Mouse (Mus musculus) layer of hippocampus, adult 8-10 months (tissue): ENCODE data around the gene Slc35f3. TPM values are rescaled to one million over a fixed set of nuclear protein-coding genes. Genes with fewer than 3 reads are reported as not detected.

ENCODE experiments used
- DNase-seq, 2 experiments: peaks; one replicate each; pipeline ENCODE4 v3.0.0; 2022; ENCODE audit warnings: low spot score in 2 of 2
- total RNA-seq, 4 experiments: library from RNA; stranded (reverse); gene quantifications; 2 replicates each; pipeline ENCODE4 v1.2.4; 2022

Slc35f3 gene
- total RNA-seq, result 10 to 100 TPM; 34.9 to 40.8 (median 38.7) TPM

GRCm38 (mm10) chr8:126298296-126299093 is at the start of gene Slc35f3:
Gene Slc35f3, plus strand, starts transcription at chr8:126298558.
- peak; percentile 48 to 65 for DNase-seq

DNA sequence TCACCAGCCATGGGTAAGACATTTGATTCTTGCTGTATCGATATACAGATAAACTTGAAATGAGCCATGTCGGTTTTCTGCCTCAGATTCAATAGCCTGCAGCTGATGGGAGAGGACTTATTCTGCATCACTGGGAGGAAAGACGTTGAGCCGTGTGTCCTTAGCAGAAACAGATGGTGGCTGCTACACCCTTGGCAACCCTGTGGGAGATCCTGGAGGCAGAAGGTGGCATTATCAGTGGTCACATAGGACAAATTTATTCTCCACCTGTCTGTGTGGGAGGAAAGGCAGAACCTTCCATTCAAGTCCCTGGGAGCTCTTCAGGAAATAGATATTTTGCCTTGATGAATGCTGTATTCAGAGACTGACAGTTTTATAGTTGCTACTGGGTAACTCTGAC is 47.9 kb upstream of the Slc35f3 start:
- no peak for DNase-seq

GRCm38 (mm10) chr8:126256585-126257391 is 41.6 kb upstream of the Slc35f3 start:
- DNase-seq, result no peak

DNA sequence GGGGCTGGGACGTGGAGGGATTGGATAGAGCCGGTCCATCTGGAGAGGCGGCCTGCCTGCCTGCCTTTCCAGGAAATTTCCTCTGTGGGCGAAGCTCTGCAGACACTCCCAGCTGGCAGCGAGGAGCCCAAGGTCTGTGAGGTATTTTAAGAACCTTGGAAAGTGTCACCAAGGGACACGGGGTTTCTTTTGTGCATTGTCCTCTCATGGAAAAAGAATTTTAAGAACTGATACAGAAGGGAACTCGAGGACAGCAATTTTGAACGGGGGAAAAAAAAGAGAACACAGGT is 41.0 kb upstream of the Slc35f3 start:
- DNase-seq, result peak in 1 of 2 experiments; percentile 29

DNA sequence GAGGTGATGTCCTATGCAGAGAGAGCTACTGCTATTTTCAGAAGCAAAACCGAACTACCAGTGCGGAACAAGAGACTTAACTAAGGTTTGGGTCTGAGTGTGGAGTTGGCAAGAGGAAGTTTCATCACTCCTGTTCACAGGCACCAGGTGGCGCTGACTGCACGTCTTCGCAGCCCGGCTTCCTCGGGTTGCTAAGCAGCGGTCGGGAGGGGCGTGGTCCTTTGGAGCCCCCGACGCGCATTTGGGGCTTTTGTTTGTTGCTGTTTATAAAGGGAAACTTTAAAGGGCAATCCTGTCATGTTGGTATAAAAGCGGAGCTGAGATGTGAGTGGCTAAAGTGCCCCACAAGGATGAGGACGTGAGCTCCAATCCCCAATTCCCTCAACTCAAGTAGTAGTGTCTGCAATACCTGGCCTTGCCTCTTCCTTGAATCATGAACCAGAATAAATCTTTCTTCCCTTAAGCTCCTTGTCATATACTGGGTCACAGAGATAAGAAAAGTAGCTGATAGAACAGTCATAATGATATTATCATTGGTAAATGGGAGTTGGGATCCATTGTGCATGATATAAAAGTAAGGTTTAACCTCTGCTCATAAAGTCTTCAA is 40.1 kb upstream of the Slc35f3 start:
- peak; percentile 60 to 72 for DNase-seq

DNA sequence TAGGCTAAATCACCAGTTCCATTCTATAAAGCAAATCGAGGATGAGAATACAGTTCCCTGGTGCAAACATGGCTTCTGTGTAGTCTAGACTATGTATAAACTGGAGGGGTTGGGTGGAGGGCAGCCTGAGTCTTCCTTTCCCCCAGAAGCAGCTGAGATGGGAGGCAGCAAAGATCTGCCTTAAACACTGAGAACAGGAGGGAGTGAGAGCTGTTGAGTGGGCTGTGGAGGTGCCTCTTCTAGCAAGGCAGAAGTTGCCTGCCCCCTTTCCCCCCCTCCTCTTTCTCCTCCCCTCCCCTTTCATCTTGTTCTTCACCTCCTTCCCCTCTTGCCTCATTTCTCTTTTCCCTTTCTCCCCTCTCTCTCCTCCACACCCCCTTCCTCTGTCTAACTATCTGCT is 33.2 kb upstream of the Slc35f3 start:
- DNase-seq, result no peak

GRCm38 (mm10) chr8:126267118-126267517 is 31.2 kb upstream of the Slc35f3 start:
- no peak for DNase-seq

DNA sequence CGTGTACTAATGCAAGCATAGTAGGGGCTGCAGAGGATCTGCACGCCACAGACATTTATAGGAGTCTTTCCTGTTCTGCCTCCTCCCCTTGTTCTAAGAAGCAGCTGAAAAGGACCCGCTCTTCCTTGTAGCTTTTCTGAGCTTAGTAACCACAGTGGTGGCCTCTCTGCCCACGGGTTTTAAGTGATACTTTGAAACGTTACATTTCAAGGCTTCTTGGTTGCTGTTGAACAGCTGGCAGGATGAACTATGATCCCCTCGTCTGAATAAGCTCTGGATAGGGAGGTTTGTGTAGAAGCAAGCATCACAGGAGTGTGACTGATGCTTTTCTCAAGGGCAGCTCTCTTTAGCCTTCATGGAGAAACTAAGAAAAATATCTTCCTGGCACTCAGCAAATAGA is 28.6 kb upstream of the Slc35f3 start:
- no peak for DNase-seq

DNA sequence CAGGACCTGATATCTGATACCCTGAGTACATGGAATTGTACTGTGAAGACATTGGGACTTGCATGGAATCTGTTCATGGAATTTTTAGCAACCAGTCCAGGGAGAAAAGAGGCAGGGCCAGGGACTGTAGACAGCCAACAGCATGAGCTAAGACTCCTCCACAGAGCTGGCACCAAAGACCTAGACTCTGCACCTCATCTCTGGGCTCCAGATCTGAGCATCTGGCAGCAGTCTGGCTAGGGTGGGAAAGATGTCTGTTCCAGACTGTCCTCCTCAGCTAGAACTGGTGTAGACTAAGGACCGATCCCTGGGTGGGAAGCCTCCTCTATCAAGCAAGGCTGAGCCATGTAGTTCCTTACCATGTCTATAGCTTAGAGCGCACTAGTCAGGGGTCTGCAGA is 25.9 kb upstream of the Slc35f3 start:
- peak; percentile 37 to 47 for DNase-seq

GRCm38 (mm10) chr8:126273066-126273465 is 25.3 kb upstream of the Slc35f3 start:
- DNase-seq, result peak; percentile 24 to 51

GRCm38 (mm10) chr8:126274866-126275360 is 23.4 kb upstream of the Slc35f3 start:
- DNase-seq, result no peak

GRCm38 (mm10) chr8:126275886-126276285 is 22.5 kb upstream of the Slc35f3 start:
- no peak for DNase-seq

DNA sequence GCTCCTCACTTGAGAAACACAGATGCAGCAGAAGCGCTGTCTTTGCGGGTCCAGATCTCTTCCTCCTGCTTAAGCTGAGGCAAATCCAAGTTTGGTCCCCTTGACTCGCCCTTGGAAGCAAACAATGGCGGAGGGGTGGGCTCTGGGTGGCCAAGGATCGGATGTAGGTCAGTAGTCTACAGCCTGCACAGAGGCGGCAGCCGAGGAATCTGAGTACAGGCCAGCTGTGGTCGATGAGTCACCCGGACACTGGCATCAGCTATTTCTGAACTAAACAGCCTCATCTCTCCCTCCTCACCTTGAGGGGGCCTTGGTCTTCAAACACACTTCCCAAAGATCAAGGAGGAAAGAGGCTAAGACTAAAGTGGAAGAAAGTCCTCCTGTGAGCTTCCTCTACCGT is 6.4 kb upstream of the Slc35f3 start:
- DNase-seq, result no peak

DNA sequence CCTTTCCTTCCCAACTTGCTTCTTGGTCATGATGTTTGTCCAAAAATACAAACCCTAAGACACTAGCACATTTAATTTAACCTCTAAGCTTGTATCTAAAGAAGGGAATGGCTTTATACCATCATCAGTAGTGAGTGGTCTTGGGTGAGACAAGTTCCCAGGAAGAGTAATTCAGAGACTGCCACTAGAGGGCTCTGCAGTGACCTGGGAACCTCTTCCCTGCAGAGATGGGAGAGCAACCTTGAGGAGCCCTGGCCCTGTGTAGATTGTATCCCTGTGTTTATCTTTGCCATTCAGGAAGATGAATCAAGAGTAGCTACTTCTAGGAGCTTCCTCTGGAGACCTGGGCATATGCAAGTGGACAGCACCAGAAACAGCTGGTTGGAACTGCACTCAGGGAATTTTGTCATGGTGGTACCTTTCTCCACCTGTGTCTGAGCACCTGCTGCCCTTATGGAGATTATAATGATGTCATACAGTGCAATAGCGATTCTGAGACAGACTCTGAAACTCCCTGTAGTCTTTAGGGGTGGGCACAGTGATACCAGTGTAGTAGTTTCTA is 993 bp upstream of the Slc35f3 start:
- DNase-seq, result peak in 1 of 2 experiments; percentile 40

DNA sequence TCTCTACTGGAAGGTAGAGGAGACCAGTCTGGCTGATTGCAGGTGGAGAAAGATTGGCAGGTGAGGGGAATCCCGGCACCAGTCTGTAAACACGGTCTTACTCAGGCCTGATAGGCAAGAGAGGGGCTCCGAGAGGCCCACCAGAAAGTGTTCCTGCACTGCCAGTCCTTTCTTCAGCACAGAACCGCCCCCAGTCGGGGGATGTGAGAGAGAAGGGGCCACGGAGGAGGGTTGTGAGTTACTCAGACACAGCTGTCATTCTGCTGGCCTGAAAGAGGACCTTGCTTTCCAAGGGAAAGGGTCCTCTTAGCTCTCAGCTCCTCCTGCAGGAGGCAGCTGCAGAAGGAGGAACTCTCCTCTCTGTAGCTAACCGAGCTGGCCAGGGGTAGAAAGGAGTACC is 975 bp downstream of the Slc35f3 start:
- peak in 1 of 2 experiments; percentile 19 for DNase-seq

DNA sequence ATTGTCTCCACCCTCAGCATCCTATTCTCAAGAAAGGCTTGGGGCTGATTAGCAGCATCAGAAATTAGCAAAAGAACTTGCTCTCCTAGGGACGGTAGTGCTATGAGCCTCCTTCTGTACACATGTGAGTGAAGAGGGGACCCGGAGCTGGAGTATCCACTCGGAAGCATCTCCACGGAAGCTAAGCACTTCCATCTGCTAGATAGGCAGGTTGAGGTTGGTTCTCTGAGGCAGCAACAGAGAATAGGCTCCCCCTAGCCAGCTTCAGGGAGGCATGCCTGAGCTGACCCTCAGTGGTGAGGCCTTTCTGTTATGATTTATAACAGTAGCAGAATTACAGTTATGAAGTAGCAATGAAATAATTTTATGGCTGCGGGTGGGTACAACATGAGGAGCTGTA is 2.0 kb downstream of the Slc35f3 start:
- no peak for DNase-seq

DNA sequence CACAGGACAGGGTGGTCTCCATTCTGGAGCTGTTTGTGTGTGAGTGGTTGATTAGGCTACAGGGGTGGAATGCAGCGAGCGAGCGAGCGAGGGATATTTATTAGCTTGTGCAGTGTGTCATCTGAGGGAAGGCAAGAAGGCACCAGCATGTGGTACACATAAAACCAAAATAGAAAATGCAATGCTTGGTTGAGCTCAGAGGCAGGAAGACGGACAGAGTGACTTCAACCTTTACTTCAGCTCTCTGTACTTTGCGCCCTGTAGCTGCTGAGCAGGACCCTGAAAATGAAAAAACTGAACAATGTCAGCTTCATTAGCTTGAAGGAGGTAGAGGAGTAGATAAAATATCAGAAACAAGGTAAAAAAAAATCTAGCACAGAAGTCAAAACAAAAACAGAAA is 3.2 kb downstream of the Slc35f3 start:
- no peak for DNase-seq

DNA sequence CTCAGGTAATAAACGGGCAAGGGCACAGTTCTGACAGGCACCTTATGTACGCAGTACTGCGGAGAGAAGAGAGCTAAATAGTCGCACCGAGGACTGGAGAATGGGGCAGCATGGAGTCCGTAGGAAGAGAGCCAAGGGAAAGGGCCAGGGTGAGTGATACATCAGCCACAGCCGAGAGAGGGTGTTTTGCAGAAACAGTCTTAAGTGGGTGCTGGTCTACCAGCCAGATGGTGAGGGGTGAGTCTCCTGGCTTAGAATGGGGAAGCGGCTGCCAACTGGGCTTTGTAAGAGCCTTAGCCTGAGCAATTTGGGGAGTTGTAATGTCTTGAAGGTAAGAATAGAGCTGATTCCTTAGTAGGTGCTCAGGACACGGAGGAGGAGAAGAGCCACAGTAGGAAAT is 8.8 kb downstream of the Slc35f3 start:
- no peak for DNase-seq

DNA sequence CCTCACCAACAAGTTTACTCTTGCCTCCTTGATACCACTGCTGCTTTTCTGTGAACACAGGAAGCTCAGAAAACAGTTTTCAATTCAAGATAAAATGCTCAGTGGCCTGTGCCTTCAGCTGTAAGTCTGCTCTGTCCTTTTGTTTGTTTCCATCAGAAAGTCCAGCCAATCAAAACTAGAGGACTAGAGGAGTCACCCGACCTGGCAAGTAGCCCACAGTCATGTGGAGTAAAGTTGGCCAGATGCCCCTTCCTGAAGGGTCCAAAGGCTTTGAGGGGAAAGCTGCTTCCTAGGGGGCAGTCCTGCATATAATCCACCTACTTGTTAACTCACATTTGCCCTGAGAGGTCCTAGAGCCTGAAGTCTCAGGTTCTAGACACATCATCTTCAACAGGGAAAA is 10.7 kb downstream of the Slc35f3 start:
- DNase-seq, result no peak

- no peak for DNase-seq
Measured at GRCm38 (mm10) chr8:126324931-126325330, 26.6 kb downstream of the Slc35f3 start.

- no peak for DNase-seq
Measured at GRCm38 (mm10) chr8:126326136-126326535, 27.8 kb downstream of the Slc35f3 start.

GRCm38 (mm10) chr8:126326731-126327130 is 28.4 kb downstream of the Slc35f3 start:
- peak; percentile 81 to 82 for DNase-seq
